Mouse (Mus musculus) kidney, adult 2 months (tissue): ENCODE measurements around the gene Hormad2.

Source experiments
- CTCF ChIP-seq: fragments of 200-500 bp; conservative IDR thresholded peaks from 2 replicates; pipeline ENCODE4 v1.5.1; 2011; ENCODE audit warnings: low read depth, mild to moderate bottlenecking, control low read depth, low read length, moderate library complexity, mixed read lengths; ENCODE audit not compliant: insufficient read depth, insufficient read length
- POLR2A ChIP-seq: fragments of 200-500 bp; IDR thresholded peaks from one replicate; pipeline ENCODE4 v1.6.1; 2011; ENCODE audit warnings: low read depth, low read length, control low read depth

GRCm38 (mm10) chr11:4454895-4455535, 14.1 kb upstream of the Hormad2 start:
- TF ChIP-seq CTCF: no peak
- no peak for TF ChIP-seq POLR2A
